Mouse (Mus musculus): ENCODE results near the gene Best2.
A peak's percentile ranks its signal among the peaks of the same experiment; 100 is the strongest.

Best2 gene

DNA sequence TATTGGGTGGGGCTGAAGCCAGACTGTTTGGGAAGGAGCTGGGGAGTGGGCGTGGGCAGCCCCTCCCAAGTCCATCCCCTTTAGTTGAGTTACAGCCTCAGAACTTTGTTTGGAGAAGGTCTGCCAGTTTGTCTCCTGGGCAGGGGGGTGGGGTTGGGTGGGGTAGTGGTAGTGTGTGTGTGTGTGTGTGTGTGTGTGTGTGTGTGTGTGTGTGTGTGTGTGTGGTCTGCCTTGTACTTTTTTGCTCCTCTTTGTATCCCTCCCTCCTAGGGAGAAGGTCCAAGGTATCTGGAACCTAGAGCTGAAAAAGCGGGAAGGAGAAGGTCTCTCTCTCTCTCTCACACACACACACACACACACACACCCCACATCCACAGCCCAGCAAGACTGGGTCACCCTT lies at the start of gene Best2:
TSS of gene Best2 (minus strand) at position 101 of the 400 bp plus-strand sequence.
- DNase-seq (ENCODE audit: low spot score in 2 of 2), result no peak

DNA sequence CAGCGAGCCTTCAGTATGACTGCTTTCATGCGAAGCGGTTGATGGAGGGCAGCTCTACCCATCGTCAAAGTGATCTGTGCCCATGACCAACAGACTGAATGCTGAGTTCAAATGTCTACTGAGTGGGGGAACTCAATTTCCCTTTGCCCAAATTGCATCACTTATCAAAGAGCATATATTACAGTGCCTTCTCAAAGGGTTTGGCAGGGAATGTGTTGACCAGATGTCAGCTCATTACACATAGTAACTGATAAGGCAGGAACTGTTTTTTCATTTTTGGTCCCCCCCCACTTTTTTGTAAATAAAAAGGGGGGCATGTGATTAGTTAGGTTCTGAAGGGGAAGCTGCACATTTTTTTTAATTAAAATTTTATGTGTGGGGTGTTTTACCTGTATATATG lies 48.3 kb upstream of the Best2 start:
- DNase-seq (ENCODE audit: low spot score in 2 of 2), result no peak

GRCm38 (mm10) chr8:85059879-85060616 lies 45.7 kb upstream of the Best2 start, which contains the start of gene Fbxw9:
Gene Fbxw9, plus strand, starts transcription at chr8:85060055.
- DNase-seq (ENCODE audit: low spot score in 2 of 2), result peak; percentile 81 to 88

DNA sequence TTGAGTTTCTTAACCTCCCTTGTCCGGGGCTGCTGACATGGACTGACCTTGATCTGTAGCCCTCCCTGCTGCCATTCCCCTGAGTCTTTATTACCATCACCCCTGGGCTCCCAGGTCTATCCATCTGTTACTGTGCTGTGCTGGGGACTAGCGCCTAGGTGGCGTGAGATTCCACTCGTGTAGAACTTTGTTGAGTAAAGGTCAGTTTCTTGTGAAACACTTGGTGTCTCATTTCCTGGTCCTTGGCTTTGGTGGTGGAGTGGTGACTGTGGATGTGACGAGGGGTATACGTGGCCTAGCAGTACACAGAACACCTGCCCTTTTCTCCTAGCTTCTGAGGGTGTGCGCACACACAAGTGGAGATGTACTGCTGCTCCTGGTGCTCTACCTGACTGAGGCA lies 43.0 kb upstream of the Best2 start:
- DNase-seq (ENCODE audit: low spot score in 2 of 2), result no peak

GRCm38 (mm10) chr8:85043619-85044018 lies 29.3 kb upstream of the Best2 start:
- DNase-seq (ENCODE audit: low spot score in 2 of 2), result no peak

GRCm38 (mm10) chr8:85037681-85038531 lies 23.6 kb upstream of the Best2 start:
- peak in 1 of 2 experiments; percentile 45 for DNase-seq (ENCODE audit: low spot score in 2 of 2)

DNA sequence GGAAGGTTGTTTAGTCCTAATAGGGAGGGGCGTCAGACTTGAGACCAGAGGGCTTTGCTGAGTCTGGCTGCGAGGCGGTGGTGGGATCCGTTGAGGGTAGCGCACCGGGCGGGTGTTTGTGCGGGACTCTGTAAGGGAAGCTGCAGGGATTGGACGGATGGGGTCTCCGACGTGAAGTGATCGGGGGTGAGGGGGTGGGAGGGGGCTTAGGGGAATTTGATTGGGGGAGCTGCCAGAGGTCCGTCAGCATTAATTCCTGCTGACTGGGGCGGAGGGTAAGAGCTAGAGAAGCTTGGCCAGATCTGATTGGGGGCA lies 23.0 kb upstream of the Best2 start:
- no peak for DNase-seq (ENCODE audit: low spot score in 2 of 2)

DNA sequence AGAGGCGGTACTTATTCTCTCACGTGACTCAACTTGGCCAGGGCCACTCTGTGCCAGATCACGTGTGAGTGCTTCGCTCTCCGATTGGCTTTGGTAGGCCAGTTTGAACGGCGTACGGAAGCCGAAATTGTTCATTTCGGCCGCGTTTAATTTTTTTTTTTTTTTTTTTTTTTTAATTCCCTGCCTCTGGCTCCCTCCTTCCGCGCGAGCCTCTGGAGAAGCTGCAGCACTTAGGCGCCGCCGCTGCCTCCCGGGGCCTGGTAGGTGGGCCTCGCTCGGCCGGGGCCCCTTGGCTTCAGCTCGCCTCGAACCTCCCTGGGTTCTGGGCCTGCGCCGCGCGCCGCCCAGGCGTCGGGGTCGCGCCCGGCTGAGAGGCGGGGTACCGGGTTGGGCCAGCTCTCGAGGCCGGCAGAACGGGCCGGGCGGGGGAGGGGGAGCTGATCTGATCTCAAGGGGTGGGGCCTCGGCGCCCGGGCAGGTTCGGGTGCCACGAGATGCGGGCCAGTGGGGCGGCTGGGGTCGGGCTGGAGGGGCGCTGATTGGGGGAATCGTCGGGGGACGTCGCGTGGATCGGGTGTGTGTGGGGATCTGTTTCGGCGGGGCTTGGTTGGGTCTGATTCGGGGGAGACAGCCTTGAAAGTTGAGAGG lies 22.5 kb upstream of the Best2 start, which contains the start of gene Tnpo2:
TSS of gene Tnpo2 (plus strand) at position 198 of the 648 bp plus-strand sequence.
- DNase-seq (ENCODE audit: low spot score in 2 of 2), result peak; percentile 87 to 89

- no peak for DNase-seq (ENCODE audit: low spot score in 2 of 2)
These were observed 22.0 kb upstream of the Best2 start for GRCm38 (mm10) chr8:85036381-85036717.

- DNase-seq (ENCODE audit: low spot score in 2 of 2), result no peak
These were observed 21.5 kb upstream of the Best2 start for GRCm38 (mm10) chr8:85035728-85036310.

- no peak for DNase-seq (ENCODE audit: low spot score in 2 of 2)
These were observed 20.9 kb upstream of the Best2 start for GRCm38 (mm10) chr8:85035165-85035727.

DNA sequence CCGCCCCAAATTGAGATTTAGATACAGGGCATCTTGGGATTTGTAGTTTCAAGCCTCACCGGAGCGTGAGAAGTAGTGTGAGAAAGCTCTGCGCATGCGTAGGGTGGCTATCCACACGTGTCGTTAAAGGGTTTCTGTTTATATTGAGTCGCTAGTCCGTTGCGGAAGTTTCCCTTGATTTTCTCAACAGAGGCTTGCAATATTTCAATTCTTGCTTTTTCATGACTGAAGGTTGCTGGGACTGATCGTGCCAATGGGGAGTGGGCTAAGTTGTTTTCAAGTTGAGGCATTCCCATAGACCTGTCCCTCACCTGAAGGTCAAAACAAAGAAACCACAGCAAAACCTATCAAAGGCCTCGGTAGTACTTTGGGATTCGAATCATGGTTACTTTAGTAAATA lies 20.4 kb upstream of the Best2 start:
- peak; percentile 44 to 76 for DNase-seq (ENCODE audit: low spot score in 2 of 2)

DNA sequence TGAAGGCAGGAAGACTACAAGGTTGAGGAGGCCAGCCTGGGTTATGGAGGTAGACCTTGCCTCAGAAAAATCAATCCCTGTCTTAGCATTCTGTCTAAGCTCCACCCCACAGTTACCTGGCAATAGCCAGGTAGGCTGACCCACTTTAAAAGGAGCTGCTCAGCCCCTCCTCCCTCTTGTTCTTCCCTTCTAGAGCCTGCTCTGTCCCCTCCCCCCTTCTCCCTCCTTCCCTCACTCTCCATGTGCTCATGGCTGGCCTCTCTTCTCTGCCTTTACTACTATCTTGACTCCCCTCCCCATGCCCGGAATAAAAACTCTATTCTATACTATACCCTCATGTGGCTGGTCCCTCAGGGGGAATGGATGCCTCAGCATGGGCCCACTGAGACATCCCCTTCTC lies 19.5 kb upstream of the Best2 start:
- DNase-seq (ENCODE audit: low spot score in 2 of 2), result no peak

GRCm38 (mm10) chr8:85032622-85033311 lies 18.4 kb upstream of the Best2 start:
- DNase-seq (ENCODE audit: low spot score in 2 of 2), result no peak

DNA sequence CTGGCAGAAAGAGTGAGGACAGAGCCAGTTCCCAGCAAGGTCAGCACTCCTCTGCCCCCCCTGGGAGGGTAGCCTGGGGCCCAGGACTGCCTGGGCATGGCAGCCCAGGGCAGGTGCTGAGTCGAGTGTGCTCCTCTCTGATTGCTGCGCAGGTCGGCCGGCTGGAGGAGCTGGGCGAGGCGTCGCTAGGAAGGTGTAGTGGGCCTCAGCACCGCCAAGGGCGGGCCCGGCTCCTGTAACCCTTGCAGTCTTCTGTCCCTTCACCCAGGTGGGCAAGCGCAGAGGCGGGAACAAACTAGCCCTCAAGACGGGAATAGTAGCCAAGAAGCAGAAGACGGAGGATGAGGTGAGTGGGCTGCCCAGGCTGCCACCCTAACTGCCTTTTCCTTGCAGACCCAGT lies 14.9 kb upstream of the Best2 start:
- DNase-seq (ENCODE audit: low spot score in 2 of 2), result no peak

- DNase-seq (ENCODE audit: low spot score in 2 of 2), result no peak
These were observed 13.6 kb upstream of the Best2 start for GRCm38 (mm10) chr8:85027922-85028321.

DNA sequence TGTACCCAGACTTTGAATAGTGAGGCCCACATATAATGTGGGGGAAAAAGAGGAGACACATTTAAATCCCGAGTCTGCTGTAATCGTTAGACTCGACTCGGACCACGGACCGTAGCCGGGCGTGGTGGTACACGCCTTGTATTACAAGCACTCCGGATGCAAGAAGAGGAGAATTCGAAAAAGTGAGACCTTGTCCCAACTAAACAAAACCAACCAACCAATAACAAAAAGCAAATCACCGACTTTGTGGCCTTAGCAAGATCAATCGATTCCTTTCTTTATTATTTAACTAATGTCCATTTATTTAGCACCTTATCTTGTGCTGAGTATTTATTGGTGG lies 13.2 kb upstream of the Best2 start:
- DNase-seq (ENCODE audit: low spot score in 2 of 2), result no peak

DNA sequence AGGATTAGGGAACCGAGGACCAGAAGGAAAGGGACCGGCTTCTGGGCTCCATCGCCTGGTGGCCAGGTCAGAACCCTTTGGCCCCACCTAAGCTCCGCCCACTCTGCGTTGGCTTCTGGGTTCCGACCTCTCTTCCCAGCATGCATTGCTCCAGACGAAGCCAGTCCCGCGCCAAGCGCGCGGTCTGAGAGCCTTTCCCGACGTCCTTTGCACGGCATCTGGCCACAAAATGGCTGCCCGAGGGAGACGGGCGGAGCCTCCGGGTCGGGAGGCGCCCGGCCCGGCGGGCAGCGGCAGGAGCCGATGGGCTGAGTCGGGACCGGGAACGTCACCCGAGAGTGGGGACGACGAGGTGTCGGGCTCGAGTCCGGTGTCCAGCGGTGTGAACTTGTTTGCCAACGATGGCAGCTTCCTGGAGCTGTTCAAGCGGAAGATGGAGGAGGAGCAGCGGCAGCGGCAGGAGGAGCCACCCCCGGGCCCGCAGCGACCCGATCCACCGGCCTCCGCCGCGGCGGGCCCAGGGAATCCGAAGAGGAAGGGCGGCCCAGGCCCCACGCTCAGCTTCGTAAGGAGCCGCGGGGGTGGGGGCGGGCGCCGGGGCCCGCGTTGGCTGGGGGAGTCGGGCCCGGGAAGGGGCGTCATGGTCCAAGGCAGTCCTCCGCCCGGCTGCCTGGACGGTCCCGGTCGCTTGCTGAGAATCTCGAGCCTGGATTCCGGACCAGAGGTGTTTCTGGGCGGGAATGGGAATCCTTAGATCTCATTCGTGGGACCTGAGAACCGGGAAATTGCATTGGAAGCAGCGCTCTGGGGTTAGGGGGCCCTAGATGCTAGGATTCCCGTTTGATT lies 12.6 kb upstream of the Best2 start, which contains the start of gene Trir:
TSS of gene Trir (plus strand) at position 154 of the 846 bp plus-strand sequence.
- peak; percentile 94 to 97 for DNase-seq (ENCODE audit: low spot score in 2 of 2)

DNA sequence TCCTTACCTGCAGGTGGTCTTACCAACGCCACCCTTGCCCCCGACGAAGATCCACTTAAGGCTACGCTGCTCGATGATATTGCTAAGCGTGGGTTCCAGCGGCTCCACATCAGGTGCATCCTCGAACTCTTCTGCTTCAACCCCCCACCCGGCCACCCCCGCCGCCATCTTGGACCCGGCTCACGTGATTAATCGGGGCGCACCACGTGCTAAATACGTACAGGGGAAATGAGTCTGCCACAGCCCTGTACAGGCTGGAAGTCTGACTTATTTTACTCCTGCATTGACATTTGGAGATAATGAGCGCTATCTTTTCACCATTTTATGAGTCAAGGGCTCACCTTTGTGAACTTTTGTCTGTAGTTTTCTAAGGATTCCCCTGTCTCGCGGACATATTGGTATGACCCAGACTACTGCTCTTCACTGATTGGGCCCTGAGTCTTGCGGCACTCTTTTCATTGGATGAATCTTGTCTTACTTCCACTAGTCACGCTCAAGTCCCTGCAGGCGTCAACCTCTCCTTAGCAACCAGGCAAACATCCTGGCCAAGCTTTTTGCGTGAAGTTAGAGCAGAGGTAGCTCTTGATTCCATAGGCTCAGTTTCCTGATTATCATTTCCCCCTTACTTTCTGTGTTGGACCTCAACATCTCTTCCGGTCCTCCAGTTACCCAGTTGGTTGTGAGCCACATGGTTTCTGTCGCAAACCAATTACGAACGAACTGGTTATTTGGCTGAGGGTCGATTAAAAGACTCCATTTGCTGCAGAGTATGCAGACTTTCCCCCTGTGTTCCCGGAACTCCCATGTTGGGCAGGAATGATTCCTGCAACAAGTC lies 11.0 kb upstream of the Best2 start, which contains the start of gene Asna1:
TSS of gene Asna1 (minus strand) at position 184 of the 835 bp plus-strand sequence.
- DNase-seq (ENCODE audit: low spot score in 2 of 2), result peak; percentile 65 to 76

Data from urinary bladder, postnatal 4 days (tissue).